Mouse (Mus musculus) limb, embryonic 11.5 days (tissue): ENCODE measurements around the gene Klf5. TPM values are rescaled to one million over a fixed set of nuclear protein-coding genes. Genes with fewer than 3 reads are reported as not detected.

ENCODE experiments used
- ATAC-seq: fragments of 200-750 bp; cut with Nextera tagmentation; 2 replicates; pipeline ENCODE4 v1.8.0; 2017; ENCODE audit warnings: low read depth; ENCODE audit not compliant: insufficient number of reproducible peaks, low FRiP score, low TSS enrichment
- DNase-seq: peaks from one replicate; pipeline ENCODE4 v3.0.0-alpha.2; 2015; ENCODE audit warnings: low spot score
- H3K27ac ChIP-seq: fragments of 300-500 bp; sonication (generic); replicated peaks from 2 replicates; pipeline ENCODE4 v1.5.1; 2014; ENCODE audit warnings: low read depth, mild to moderate bottlenecking, low read length
- H3K27me3 ChIP-seq: fragments of 300-500 bp; sonication (generic); 2 replicates; pipeline ENCODE4 v1.6.1; 2014; ENCODE audit warnings: mild to moderate bottlenecking, low read length, mixed read lengths; ENCODE audit not compliant: control insufficient read depth, insufficient read depth
- H3K36me3 ChIP-seq: fragments of 300-500 bp; sonication (generic); 2 replicates; pipeline ENCODE4 v1.6.1; 2014; ENCODE audit warnings: mild to moderate bottlenecking, low read length, moderate library complexity, mixed read lengths; ENCODE audit not compliant: control insufficient read depth, insufficient read depth
- H3K4me1 ChIP-seq: fragments of 300-500 bp; sonication (generic); 2 replicates; pipeline ENCODE4 v1.6.1; 2014; ENCODE audit warnings: low read length, mixed read lengths; ENCODE audit not compliant: control insufficient read depth, insufficient read depth
- H3K4me2 ChIP-seq: fragments of 300-500 bp; sonication (generic); 2 replicates; pipeline ENCODE4 v1.6.1; 2014; ENCODE audit warnings: low read depth, mild to moderate bottlenecking, moderate library complexity; ENCODE audit not compliant: severe bottlenecking
- H3K4me3 ChIP-seq: fragments of 300-500 bp; sonication (generic); 2 replicates; pipeline ENCODE4 v1.5.1; 2014; ENCODE audit warnings: low read depth, low read length
- H3K9ac ChIP-seq: fragments of 300-500 bp; sonication (generic); 2 replicates; pipeline ENCODE4 v1.6.1; 2014; ENCODE audit warnings: mild to moderate bottlenecking, low read length
- H3K9me3 ChIP-seq: fragments of 300-500 bp; sonication (generic); 2 replicates; pipeline ENCODE4 v1.6.1; 2016; ENCODE audit warnings: low read length; ENCODE audit not compliant: control insufficient read depth
- WGBS: fragments of 180-500 bp; shearing (Covaris S2); extraction: QIAGEN DNeasy Blood & Tissue Kit; methylation state at CpG from one replicate; pipeline ENCODE4 v1.1.7; 2014; 5-methylcytosine and 5-hydroxymethylcytosine counted together
- polyA plus RNA-seq: library from polyadenylated mRNA; unstranded; fragments of >200 nt; fragmentation: Nextera tagmentation; extraction: Ambion mirVana; gene quantifications from 2 replicates; pipeline ENCODE4 v1.2.1, GENCODE M21; 2014

The Klf5 gene
- polyA plus RNA-seq, 1 experiment from 2014 or later: 3.9 TPM

DNA sequence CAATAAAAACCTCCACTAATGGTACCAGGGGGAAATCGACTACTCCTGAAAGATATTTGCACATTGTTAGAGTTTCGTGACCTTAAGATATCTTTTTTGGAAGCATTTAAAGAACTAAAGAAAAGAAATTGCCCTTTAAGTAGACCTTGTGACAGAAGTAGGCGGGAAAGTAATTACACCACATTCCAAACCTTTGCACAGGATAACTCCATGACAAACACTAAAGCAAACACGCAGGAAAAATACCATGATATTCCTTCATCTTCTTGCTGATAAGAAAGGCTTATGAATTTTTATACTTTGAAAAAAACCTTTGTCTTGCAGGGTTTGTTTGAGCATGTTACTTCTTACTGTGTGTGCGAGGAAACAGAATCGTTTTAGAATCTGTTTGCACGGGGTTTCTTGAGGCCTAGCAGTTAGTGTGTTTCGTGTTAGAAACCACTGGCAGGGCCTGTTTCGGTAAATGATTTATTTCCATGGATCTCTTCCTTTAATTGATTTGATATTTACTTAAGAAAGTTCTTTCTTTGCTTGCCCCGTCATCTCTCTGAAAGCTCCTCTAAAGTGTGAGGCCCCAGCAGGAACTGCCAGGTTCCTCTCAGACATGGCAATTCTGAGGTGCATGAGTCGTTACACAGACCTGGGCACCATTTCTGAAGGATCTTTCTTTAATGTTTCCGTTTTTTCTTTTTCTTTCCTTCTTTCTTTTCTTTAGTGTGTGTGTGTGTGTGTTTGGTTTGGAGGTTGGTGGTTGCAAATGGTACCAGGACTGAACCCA, 65.7 kb downstream of the Klf5 start:
- Histone ChIP-seq H3K4me3 (no peak overlapping the region), H3K4me1 (no peaks in the 10 kb centered on the region), H3K36me3 (no peaks in the 10 kb centered on the region), H3K27me3 (no peaks in the 10 kb centered on the region), H3K9me3 (no peaks in the 10 kb centered on the region), H3K27ac (no peak overlapping the region), H3K4me2 (no peak overlapping the region), H3K9ac (no peak overlapping the region)
- DNase-seq (no peak), ATAC-seq (no peak)
- WGBS: 69% methylated on average over 12 of the region's 12 CpGs

Other genes with a start within 250 kb of the Klf5 start
- 24.8 and 29.9 TPM in 2 replicates for gene Pibf1, start 199.3 kb upstream of the Klf5 start, polyA plus RNA-seq
- gene Dis3, start 198.9 kb upstream of the Klf5 start, polyA plus RNA-seq: 50.4 and 56.5 TPM in 2 replicates